Comparison of ENCODE assay signal across 8 mouse cellular contexts in genomic region chr9:108338886-108339781, GRCm38 (mm10). TPM values are rescaled to one million over a fixed set of nuclear protein-coding genes. Genes with fewer than 3 reads are reported as not detected.
DNase-seq lines count a peak whose midpoint lies in the region; ATAC-seq and TF ChIP-seq lines count a peak whose summit lies in the region.

Gpx1 (plus strand) TSS chr9:108338903.

- H3K36me3 ChIP-seq in embryonic facial prominence, embryonic 14.5 days (ENCODE audit: control insufficient read depth, insufficient read depth, low read length), result peaks cover 30% of the 10 kb centered on the region
- H3K36me3 ChIP-seq in heart, adult 2 months (ENCODE audit: control insufficient read depth, insufficient read depth, low read length), result peaks cover 14% of the 10 kb centered on the region
- H3K36me3 ChIP-seq in limb, embryonic 13.5 days, result peaks cover 26% of the 10 kb centered on the region
- H3K36me3 ChIP-seq in midbrain, embryonic 16.5 days (ENCODE audit: control insufficient read depth, insufficient read depth, low read length), result peaks cover 12% of the 10 kb centered on the region

- peak within 1 kb of the TSS; percentile 81 for H3K4me3 ChIP-seq in embryonic facial prominence, embryonic 14.5 days (ENCODE audit: low read depth, low read length)
- peak within 1 kb of the TSS; percentile 65 for H3K4me3 ChIP-seq in heart, adult 2 months
- H3K4me3 ChIP-seq in limb, embryonic 13.5 days, result peak within 1 kb of the TSS; percentile 80
- peak within 1 kb of the TSS; percentile 56 for H3K4me3 ChIP-seq in midbrain, embryonic 16.5 days (ENCODE audit: low read depth, low read length)

- no peaks in the 10 kb centered on the region for H3K79me2 ChIP-seq in heart, adult 2 months (replicated peaks; ENCODE audit: control insufficient read depth, insufficient read depth, low read length)

- H3K4me2 ChIP-seq in embryonic facial prominence, embryonic 14.5 days (ENCODE audit: low read depth, low read length), result peak within 1 kb of the TSS; percentile 80
- H3K4me2 ChIP-seq in limb, embryonic 13.5 days (replicated peaks), result peak within 1 kb of the TSS; percentile 86
- H3K4me2 ChIP-seq in midbrain, embryonic 16.5 days (ENCODE audit: low read length), result peak within 1 kb of the TSS; percentile 62

- ATAC-seq in embryonic facial prominence, embryonic 14.5 days (ENCODE audit: low read depth), result peak; percentile 95
- ATAC-seq in limb, embryonic 13.5 days (ENCODE audit: low FRiP score, low read depth), result peak; percentile 96
- ATAC-seq in midbrain, embryonic 16.5 days, result peak; percentile 97

- 0% methylated on average over 40 of the region's 49 CpGs for WGBS in embryonic facial prominence, embryonic 14.5 days
- under 1% methylated on average over 49 of the region's 49 CpGs for WGBS in heart, adult 2 months
- under 1% methylated on average over 49 of the region's 49 CpGs for WGBS in limb, embryonic 13.5 days
- WGBS in midbrain, embryonic 16.5 days, result under 1% methylated on average over 49 of the region's 49 CpGs

- peaks cover 10% of the 10 kb centered on the region for H3K4me1 ChIP-seq in embryonic facial prominence, embryonic 14.5 days (ENCODE audit: control insufficient read depth, insufficient read depth, low read length)
- peaks cover 12% of the 10 kb centered on the region for H3K4me1 ChIP-seq in heart, adult 2 months (ENCODE audit: control insufficient read depth, insufficient read depth, low read length)
- peaks cover 27% of the 10 kb centered on the region for H3K4me1 ChIP-seq in limb, embryonic 13.5 days
- peaks cover 13% of the 10 kb centered on the region for H3K4me1 ChIP-seq in midbrain, embryonic 16.5 days (ENCODE audit: control insufficient read depth, insufficient read depth, low read length)

- H3K9ac ChIP-seq in embryonic facial prominence, embryonic 14.5 days (ENCODE audit: low read depth, low read length), result peak within 1 kb of the TSS; percentile 94
- peak within 1 kb of the TSS; percentile 90 for H3K9ac ChIP-seq in heart, adult 2 months (ENCODE audit: low read depth, low read length)
- peak within 1 kb of the TSS; percentile 93 for H3K9ac ChIP-seq in limb, embryonic 13.5 days
- peak within 1 kb of the TSS; percentile 76 for H3K9ac ChIP-seq in midbrain, embryonic 16.5 days (ENCODE audit: low read depth, low read length)

- peak within 1 kb of the TSS; percentile 95 for H3K27ac ChIP-seq in embryonic facial prominence, embryonic 14.5 days (replicated peaks; ENCODE audit: low read depth, low read length)
- peak within 1 kb of the TSS; percentile 96 for H3K27ac ChIP-seq in heart, adult 2 months
- H3K27ac ChIP-seq in limb, embryonic 13.5 days, result peak within 1 kb of the TSS; percentile 94
- H3K27ac ChIP-seq in midbrain, embryonic 16.5 days (ENCODE audit: low read length), result peak within 1 kb of the TSS; percentile 80

- H3K27me3 ChIP-seq in embryonic facial prominence, embryonic 14.5 days (replicated peaks; ENCODE audit: control insufficient read depth, insufficient read depth, low read length), result no peaks in the 10 kb centered on the region
- no peaks in the 10 kb centered on the region for H3K27me3 ChIP-seq in heart, adult 2 months (ENCODE audit: control insufficient read depth, insufficient read depth, low read length)
- no peaks in the 10 kb centered on the region for H3K27me3 ChIP-seq in limb, embryonic 13.5 days
- H3K27me3 ChIP-seq in midbrain, embryonic 16.5 days (ENCODE audit: control insufficient read depth, insufficient read depth, low read depth, low read length), result no peaks in the 10 kb centered on the region

- TF ChIP-seq EP300 in heart, adult 2 months (IDR thresholded peaks at IDR 0.05; ENCODE audit: insufficient read depth, low read depth, low read length), result peak; percentile 94

- no peaks in the 10 kb centered on the region for H3K9me3 ChIP-seq in embryonic facial prominence, embryonic 14.5 days (ENCODE audit: control insufficient read depth, low read length)
- H3K9me3 ChIP-seq in limb, embryonic 13.5 days, result no peaks in the 10 kb centered on the region
- H3K9me3 ChIP-seq in midbrain, embryonic 16.5 days (replicated peaks; ENCODE audit: control insufficient read depth, low read length, poor library complexity, severe bottlenecking), result no peaks in the 10 kb centered on the region

- TF ChIP-seq CTCF in heart, adult 2 months (IDR thresholded peaks at IDR 0.05), result no peak; the same call in 1 of the 2 replicates

- intact Hi-C loops in heart, adult 2 months (cut with DNase I), result loop anchor here (1.0 to 2.0 kb wide), 2 partner anchors 8 to 30 kb away; partner anchors contain the start of gene Usp4

- peak; percentile 98 for DNase-seq in 3T3-L1 (ENCODE audit: low read depth, low spot score)
- peak; percentile 67 to 90 for DNase-seq in adrenal gland, postnatal 4 days (ENCODE audit: low spot score in 2 of 2)
- DNase-seq in embryonic facial prominence, embryonic 14.5 days (ENCODE audit: low spot score), result peak; percentile 99
- peak; percentile 91 to 96 for DNase-seq in heart, adult 2 months
- peak; percentile 96 to 97 for DNase-seq in kidney, adult 8-10 months
- peak; percentile 89 to 94 for DNase-seq in spleen, postnatal 10 days (ENCODE audit: low spot score in 2 of 2)

- TF ChIP-seq POLR2A in heart, adult 2 months (IDR thresholded peaks at IDR 0.05; ENCODE audit: insufficient read depth, low read depth, low read length), result peak; percentile 100

RNA-seq across cellular contexts. Expression of gene Gpx1, which starts in this region (rescaled TPM):
- 100 to 1,000 TPM; 473 to 481 TPM for total RNA-seq in adrenal gland, postnatal 4 days (2021)
- polyA plus RNA-seq in embryonic facial prominence, embryonic 14.5 days (2014; fragmentation: Nextera tagmentation; extraction: Ambion mirVana), result 671 and 689 TPM in 2 replicates
- 100 to 1,000 TPM in 1 of 2 experiments, 10 to 100 TPM in 1; 92.2 to 130 TPM for total RNA-seq in heart, adult 2 months (2021)
- polyA plus RNA-seq in heart, adult 2 months (2012; rRNA removed), result 212 and 327 TPM in 2 replicates
- polyA plus RNA-seq in limb, embryonic 13.5 days (2015; fragmentation: Nextera tagmentation; extraction: Ambion mirVana), result 633 and 719 TPM in 2 replicates
- 434 and 456 TPM in 2 replicates for polyA plus RNA-seq in midbrain, embryonic 16.5 days (2015; fragmentation: Nextera tagmentation; extraction: Ambion mirVana)

Comparison
In these comparisons a context has a peak if more than half of its experiments do, and no peak if none do; other contexts are left out.
1. Peak in every context shown above with its lines: DNase-seq, ATAC-seq, H3K4me3 ChIP-seq and H3K27ac ChIP-seq.